Mouse (Mus musculus): ENCODE measurements around the gene Gm4791. TPM values are rescaled to one million over a fixed set of nuclear protein-coding genes. Genes with fewer than 3 reads are reported as not detected.

Gene Gm4791
- total and polyA plus RNA-seq, 3 experiments = not detected

DNA sequence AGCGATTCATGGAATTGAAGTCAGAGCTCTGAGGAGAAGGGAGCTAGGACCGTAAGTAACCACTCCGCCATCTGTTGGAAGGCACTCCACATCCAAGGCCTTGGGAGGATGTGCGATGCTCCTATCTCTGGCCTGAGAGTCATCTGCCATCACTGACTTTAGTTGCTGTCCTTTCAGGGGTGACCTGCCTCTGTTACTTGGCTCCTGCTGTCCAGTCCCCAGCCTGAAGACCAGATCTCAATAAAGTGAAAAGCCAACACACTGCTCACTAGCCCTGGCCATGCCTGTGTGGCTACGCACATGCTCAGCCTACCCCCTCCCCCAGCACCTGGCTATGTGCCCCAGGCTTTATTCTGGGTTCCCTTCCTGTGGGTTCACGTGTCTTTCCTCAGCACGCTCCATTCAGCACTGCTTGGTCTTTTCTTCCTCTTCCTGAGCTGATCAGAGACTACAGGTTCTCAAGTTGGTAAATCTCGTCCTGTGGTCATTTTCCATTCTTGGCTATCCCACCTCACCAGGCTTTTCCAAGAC lies 41.1 kb upstream of the Gm4791 start:
- Histone ChIP-seq H3K9ac (ENCODE audit: control insufficient read depth, low read depth, low read length, poor library complexity, severe bottlenecking) (no peak overlapping the region), H3K27me3 (ENCODE audit: control insufficient read depth in 1 of 2, insufficient read depth in 2 of 2, low read length in 2 of 2) (no peaks in the 10 kb centered on the region), H3K4me3 (ENCODE audit: control insufficient read depth in 1 of 2, insufficient read depth in 1 of 2, low read depth in 2 of 2, low read length in 2 of 2) (no peak overlapping the region), H3K36me3 (ENCODE audit: control insufficient read depth in 1 of 2, insufficient read depth in 2 of 2, low read length in 2 of 2) (no peaks in the 10 kb centered on the region), H3K9me3 (replicated peaks; ENCODE audit: insufficient read depth, low read length) (no peaks in the 10 kb centered on the region), H3K27ac (ENCODE audit: control insufficient read depth, low read depth, low read length) (no peak overlapping the region), H3K79me2 (ENCODE audit: control insufficient read depth, insufficient read depth, low read length, poor library complexity) (no peaks in the 10 kb centered on the region), H3K4me1 (ENCODE audit: control insufficient read depth in 1 of 2, insufficient read depth in 2 of 2, low read length in 2 of 2) (no peaks in the 10 kb centered on the region)
- TF ChIP-seq RCOR1 (IDR thresholded peaks at IDR 0.05; ENCODE audit: low read depth, low read length) (no peak), NRF1 (IDR thresholded peaks at IDR 0.05; ENCODE audit: insufficient read depth, low read depth, low read length, poor library complexity, severe bottlenecking) (no peak), KAT2A (conservative IDR thresholded peaks at IDR 0.05; ENCODE audit: low read depth, low read length) (no peak), MYB (IDR thresholded peaks at IDR 0.05; ENCODE audit: low read depth, low read length) (no peak), TCF12 (IDR thresholded peaks at IDR 0.05; ENCODE audit: low read depth, low read length) (no peak), UBTF (IDR thresholded peaks at IDR 0.05; ENCODE audit: borderline replicate concordance, insufficient read depth, low read depth, low read length) (no peak), ZKSCAN1 (IDR thresholded peaks at IDR 0.05; ENCODE audit: low read depth, low read length) (no peak), POLR2AphosphoS2 (IDR thresholded peaks at IDR 0.05; ENCODE audit: low read length) (no peak), SMC3 (IDR thresholded peaks at IDR 0.05; ENCODE audit: low read depth, low read length) (no peak), HCFC1 (IDR thresholded peaks at IDR 0.05; ENCODE audit: low read depth, low read length) (no peak), TAL1 (IDR thresholded peaks at IDR 0.05; ENCODE audit: low read length) (no peak), ETS1 (IDR thresholded peaks at IDR 0.05; ENCODE audit: low read depth, low read length) (no peak), ZMIZ1 (IDR thresholded peaks at IDR 0.05; ENCODE audit: low read depth, low read length) (no peak)
- DNase-seq (ENCODE audit: low read depth, low spot score) = no peak

GRCm38 (mm10) chr9:46966028-46966427 lies 32.5 kb upstream of the Gm4791 start:
- Histone ChIP-seq H3K36me3 (ENCODE audit: control insufficient read depth in 1 of 2, insufficient read depth in 2 of 2, low read length in 2 of 2) (no peaks in the 10 kb centered on the region), H3K9ac (ENCODE audit: control insufficient read depth, low read depth, low read length, poor library complexity, severe bottlenecking) (no peak overlapping the region), H3K9me3 (replicated peaks; ENCODE audit: insufficient read depth, low read length) (no peaks in the 10 kb centered on the region), H3K4me3 (ENCODE audit: control insufficient read depth in 1 of 2, insufficient read depth in 1 of 2, low read depth in 2 of 2, low read length in 2 of 2) (no peak overlapping the region), H3K4me1 (ENCODE audit: control insufficient read depth in 1 of 2, insufficient read depth in 2 of 2, low read length in 2 of 2) (no peaks in the 10 kb centered on the region), H3K27me3 (ENCODE audit: control insufficient read depth in 1 of 2, insufficient read depth in 2 of 2, low read length in 2 of 2) (no peaks in the 10 kb centered on the region), H3K79me2 (ENCODE audit: control insufficient read depth, insufficient read depth, low read length, poor library complexity) (no peaks in the 10 kb centered on the region), H3K27ac (ENCODE audit: control insufficient read depth, low read depth, low read length) (no peak overlapping the region)
- TF ChIP-seq CHD2 (IDR thresholded peaks at IDR 0.05; ENCODE audit: low read length) (no peak), ZKSCAN1 (IDR thresholded peaks at IDR 0.05; ENCODE audit: low read depth, low read length) (no peak), GATA1 (IDR thresholded peaks at IDR 0.05; ENCODE audit: low read depth, low read length) (no peak), ZC3H11A (IDR thresholded peaks at IDR 0.05; ENCODE audit: low read depth, low read length) (no peak), TAL1 (IDR thresholded peaks at IDR 0.05; ENCODE audit: low read length) (no peak), USF1 (IDR thresholded peaks at IDR 0.05; ENCODE audit: low read depth, low read length) (no peak), ETS1 (IDR thresholded peaks at IDR 0.05; ENCODE audit: low read depth, low read length) (no peak), MYC (IDR thresholded peaks at IDR 0.05; ENCODE audit: low read depth, low read length) (no peak), JUND (IDR thresholded peaks at IDR 0.05; ENCODE audit: low read depth, low read length) (no peak), POLR2AphosphoS5 (IDR thresholded peaks at IDR 0.05; ENCODE audit: borderline replicate concordance, low read depth, low read length) (no peak), ELF1 (IDR thresholded peaks at IDR 0.05; ENCODE audit: low read depth, low read length) (no peak)
- DNase-seq (ENCODE audit: low read depth, low spot score) = no peak

Data from MEL (cell line).